ENCODE assay signal across 8 mouse cellular contexts in genomic region chr11:88049732-88050131, GRCm38 (mm10). TPM values are rescaled to one million over a fixed set of nuclear protein-coding genes. Genes with fewer than 3 reads are reported as not detected.
DNase-seq lines count a peak whose midpoint lies in the region; ATAC-seq and TF ChIP-seq lines count a peak whose summit lies in the region.

No protein-coding gene starts in this region.

- H3K9ac ChIP-seq in heart, embryonic 11.5 days (ENCODE audit: low read depth, low read length) = no peak overlapping the region
- no peak overlapping the region for H3K9ac ChIP-seq in ES-E14 (ENCODE audit: insufficient read depth, low read depth, low read length, poor library complexity, severe bottlenecking)
- H3K9ac ChIP-seq in hindbrain, embryonic 13.5 days = peak overlapping the region; percentile 49; the same call in 1 of the 2 replicates
- 0 out of 2 replicates have a peak overlapping the region, but pooled peaks have one; percentile 5 for H3K9ac ChIP-seq in midbrain, embryonic 11.5 days (ENCODE audit: low read length)

- no peaks in the 10 kb centered on the region for H3K27me3 ChIP-seq in heart, embryonic 11.5 days (ENCODE audit: control insufficient read depth, insufficient read depth, low read length)
- H3K27me3 ChIP-seq in hindbrain, embryonic 13.5 days = no peaks in the 10 kb centered on the region
- H3K27me3 ChIP-seq in midbrain, embryonic 11.5 days (ENCODE audit: control insufficient read depth, insufficient read depth, low read length) = no peaks in the 10 kb centered on the region

- no peak for ATAC-seq in heart, embryonic 11.5 days (replicated peaks; ENCODE audit: insufficient number of reproducible peaks, low FRiP score, low TSS enrichment)
- no peak for ATAC-seq in hindbrain, embryonic 13.5 days (ENCODE audit: low FRiP score)
- no peak for ATAC-seq in midbrain, embryonic 11.5 days (ENCODE audit: low FRiP score)
- ATAC-seq in monocyte, adult 5-6 weeks (replicated peaks; ENCODE audit: insufficient number of reproducible peaks, low FRiP score, low TSS enrichment, poor library complexity, severe bottlenecking) = no peak

- peak overlapping the region; percentile 81 for H3K4me2 ChIP-seq in heart, embryonic 11.5 days
- H3K4me2 ChIP-seq in hindbrain, embryonic 13.5 days = peak overlapping the region; percentile 85
- H3K4me2 ChIP-seq in midbrain, embryonic 11.5 days = peak overlapping the region; percentile 88

- no peaks in the 10 kb centered on the region for H3K9me3 ChIP-seq in heart, embryonic 11.5 days (replicated peaks; ENCODE audit: control insufficient read depth, low read length)
- H3K9me3 ChIP-seq in ES-E14 (ENCODE audit: control insufficient read depth, insufficient read depth, low read depth, low read length) = no peaks in the 10 kb centered on the region
- no peaks in the 10 kb centered on the region for H3K9me3 ChIP-seq in hindbrain, embryonic 13.5 days
- no peaks in the 10 kb centered on the region for H3K9me3 ChIP-seq in midbrain, embryonic 11.5 days (ENCODE audit: control insufficient read depth, low read length)

- no peak overlapping the region for H3K27ac ChIP-seq in heart, embryonic 11.5 days (ENCODE audit: low read depth, low read length)
- no peak overlapping the region for H3K27ac ChIP-seq in ES-E14 (ENCODE audit: insufficient read depth, low read depth, low read length, poor library complexity, severe bottlenecking)
- no peak overlapping the region for H3K27ac ChIP-seq in hindbrain, embryonic 13.5 days
- no peak overlapping the region for H3K27ac ChIP-seq in midbrain, embryonic 11.5 days (ENCODE audit: low read depth, low read length)

- DNase-seq in heart, adult 8-10 months (ENCODE audit: low spot score) = no peak
- DNase-seq in ES-E14 (ENCODE audit: low read depth, low spot score) = no peak
- DNase-seq in midbrain, embryonic 11.5 days (ENCODE audit: low spot score, missing footprints) = no peak
- DNase-seq in frontal cortex, postnatal 36 days (ENCODE audit: low spot score in 2 of 2) = no peak
- DNase-seq in spleen, postnatal 10 days (ENCODE audit: low spot score in 2 of 2) = no peak

- in situ Hi-C loops in ES-E14 (cut with MboI; ENCODE audit: low sequenced_read_pairs in 2 of 2, unreplicated experiment in 2 of 2) = no loop called here

- H3K4me1 ChIP-seq in heart, embryonic 11.5 days (ENCODE audit: control insufficient read depth, insufficient read depth, low read length) = peaks cover 17% of the 10 kb centered on the region
- peaks cover 2 to 7% of the 10 kb centered on the region in 2 experiments; a peak in 3 of 4 replicates for H3K4me1 ChIP-seq in ES-E14 (ENCODE audit: control insufficient read depth in 2 of 2, insufficient read depth in 2 of 2, low read length in 2 of 2, poor library complexity in 1 of 2)
- H3K4me1 ChIP-seq in hindbrain, embryonic 13.5 days (replicated peaks) = peaks cover 37% of the 10 kb centered on the region
- peaks cover 34% of the 10 kb centered on the region for H3K4me1 ChIP-seq in midbrain, embryonic 11.5 days (ENCODE audit: control insufficient read depth, insufficient read depth, low read length)

- H3K4me3 ChIP-seq in heart, embryonic 11.5 days (ENCODE audit: low read depth, low read length) = peak overlapping the region; percentile 91
- peak overlapping the region; percentile 73 to 97; a peak in 3 of 4 replicates for H3K4me3 ChIP-seq in ES-E14 (ENCODE audit: insufficient read depth in 1 of 2, low read depth in 1 of 2, low read length in 2 of 2, poor library complexity in 1 of 2, severe bottlenecking in 1 of 2)
- H3K4me3 ChIP-seq in hindbrain, embryonic 13.5 days = peak overlapping the region; percentile 98
- peak overlapping the region; percentile 68 for H3K4me3 ChIP-seq in midbrain, embryonic 11.5 days (ENCODE audit: low read depth, low read length)

- peaks cover 12% of the 10 kb centered on the region for H3K36me3 ChIP-seq in heart, embryonic 11.5 days (ENCODE audit: control insufficient read depth, insufficient read depth, low read length)
- H3K36me3 ChIP-seq in ES-E14 (ENCODE audit: control insufficient read depth, insufficient read depth, low read length, poor library complexity, severe bottlenecking) = peaks cover 24% of the 10 kb centered on the region
- H3K36me3 ChIP-seq in hindbrain, embryonic 13.5 days = peaks cover 27% of the 10 kb centered on the region
- peaks cover 8% of the 10 kb centered on the region for H3K36me3 ChIP-seq in midbrain, embryonic 11.5 days (ENCODE audit: control insufficient read depth, insufficient read depth, low read length)

TF ChIP-seq in ES-E14, 5 proteins besides CTCF, POLR2A, EP300 and RAD21:
- TF ChIP-seq CHD2 (IDR thresholded peaks at IDR 0.05; ENCODE audit: low read depth, low read length) (no peak), MAFK (IDR thresholded peaks at IDR 0.05; ENCODE audit: insufficient read depth, low read depth, low read length) (no peak), ZC3H11A (IDR thresholded peaks at IDR 0.05; ENCODE audit: borderline replicate concordance, low read depth, low read length) (no peak), HCFC1 (IDR thresholded peaks at IDR 0.05; ENCODE audit: borderline replicate concordance, insufficient read depth, low read length) (no peak), ZNF384 (IDR thresholded peaks at IDR 0.05; ENCODE audit: low read depth, low read length) (no peak)

RNA-seq across cellular contexts. Expression of gene Srsf1, which starts 2.6 kb away (rescaled TPM):
- polyA plus RNA-seq in heart, embryonic 11.5 days (2014; fragmentation: Nextera tagmentation; extraction: Ambion mirVana) = 205 and 242 TPM in 2 replicates
- 100 to 1,000 TPM in 3 of 4 experiments, 10 to 100 TPM in 1; 97.6 to 103 (median 102) TPM for total RNA-seq in heart, adult 8-10 months (2022)
- total RNA-seq in ES-E14 (2012; rRNA removed) = 369 and 432 TPM in 2 replicates
- polyA plus RNA-seq in hindbrain, embryonic 13.5 days (2015; fragmentation: Nextera tagmentation; extraction: Ambion mirVana) = 282 and 298 TPM in 2 replicates
- polyA plus RNA-seq in midbrain, embryonic 11.5 days (2014; fragmentation: Nextera tagmentation; extraction: Ambion mirVana) = 533 and 541 TPM in 2 replicates
- total RNA-seq in monocyte, adult 5-6 weeks (2017) = 220 to 406 TPM (median 277 TPM) in 3 replicates

RNA-seq across cellular contexts. Expression of gene Vezf1, which starts 18.3 kb away (rescaled TPM):
- polyA plus RNA-seq in heart, embryonic 11.5 days (2014; fragmentation: Nextera tagmentation; extraction: Ambion mirVana) = 24.8 and 26.4 TPM in 2 replicates
- 10 to 100 TPM; 39.8 to 44.7 (median 41.8) TPM for total RNA-seq in heart, adult 8-10 months (2022)
- 12.6 and 13.2 TPM in 2 replicates for total RNA-seq in ES-E14 (2012; rRNA removed)
- polyA plus RNA-seq in hindbrain, embryonic 13.5 days (2015; fragmentation: Nextera tagmentation; extraction: Ambion mirVana) = 53.9 TPM in 2 replicates
- 82.5 and 83.6 TPM in 2 replicates for polyA plus RNA-seq in midbrain, embryonic 11.5 days (2014; fragmentation: Nextera tagmentation; extraction: Ambion mirVana)
- 45.9 to 57.0 TPM (median 46.6 TPM) in 3 replicates for total RNA-seq in monocyte, adult 5-6 weeks (2017)

RNA-seq across cellular contexts. Expression of gene Cuedc1, which starts 48.1 kb away (rescaled TPM):
- polyA plus RNA-seq in heart, embryonic 11.5 days (2014; fragmentation: Nextera tagmentation; extraction: Ambion mirVana) = 11.6 and 11.7 TPM in 2 replicates
- 10 to 100 TPM; 47.5 to 55.7 (median 51.0) TPM for total RNA-seq in heart, adult 8-10 months (2022)
- total RNA-seq in ES-E14 (2012; rRNA removed) = 8.0 and 8.7 TPM in 2 replicates
- polyA plus RNA-seq in hindbrain, embryonic 13.5 days (2015; fragmentation: Nextera tagmentation; extraction: Ambion mirVana) = 46.4 and 49.5 TPM in 2 replicates
- 16.5 and 17.0 TPM in 2 replicates for polyA plus RNA-seq in midbrain, embryonic 11.5 days (2014; fragmentation: Nextera tagmentation; extraction: Ambion mirVana)
- 5.8 to 24.0 TPM (median 11.9 TPM) in 3 replicates for total RNA-seq in monocyte, adult 5-6 weeks (2017)

Comparison
In these comparisons a context has a peak if more than half of its experiments do, and no peak if none do; other contexts are left out.
1. H3K9ac ChIP-seq: peak in hindbrain, embryonic 13.5 days (single experiment) and midbrain, embryonic 11.5 days (single experiment); none in heart, embryonic 11.5 days (single experiment) and ES-E14 (single experiment).
2. Peak in every context shown above with its lines, with median percentiles within 50 percentile points of each other: H3K4me2 ChIP-seq and H3K4me3 ChIP-seq.